Mouse (Mus musculus) embryonic fibroblast, embryonic 13.5 days (primary cell): ENCODE results near the gene Fam173a.

Source experiments
- CTCF ChIP-seq: IDR thresholded peaks from 2 replicates; pipeline ENCODE4 v1.5.1; 2011; ENCODE audit warnings: mild to moderate bottlenecking, control low read depth, low read length, moderate library complexity, borderline replicate concordance; ENCODE audit not compliant: insufficient read depth
- POLR2A ChIP-seq: IDR thresholded peaks from 2 replicates; pipeline ENCODE4 v1.6.1; 2011; ENCODE audit warnings: low read depth, mild to moderate bottlenecking, control low read depth, low read length, moderate library complexity

GRCm38 (mm10) chr17:25828712-25829557, 36.2 kb upstream of the Fam173a start, which contains the start of gene Jmjd8:
- TF ChIP-seq CTCF (peak; percentile 10; the same call in 1 of the 2 replicates), POLR2A (peak; percentile 86)
